Mouse (Mus musculus): ENCODE results near the gene Rad54l. TPM values are rescaled to one million over a fixed set of nuclear protein-coding genes. Genes with fewer than 3 reads are reported as not detected.

Rad54l gene
- polyA plus RNA-seq, 1 experiment from 2014 or later: 23.6 TPM

GRCm38 (mm10) chr4:116137421-116137996, 14.0 kb upstream of the Rad54l start:
- no peak; the same call in 1 of the 2 replicates for ATAC-seq (ENCODE audit: insufficient number of reproducible peaks, low FRiP score, low TSS enrichment, low read depth)
- 51% methylated on average over 13 of the region's 13 CpGs for WGBS
- no peak overlapping the region for H3K27ac ChIP-seq (replicated peaks)
- no peak overlapping the region for H3K4me2 ChIP-seq (replicated peaks)
- H3K4me1 ChIP-seq: no peaks in the 10 kb centered on the region
- H3K9me3 ChIP-seq (replicated peaks): no peaks in the 10 kb centered on the region
- H3K27me3 ChIP-seq: no peaks in the 10 kb centered on the region
- H3K36me3 ChIP-seq: 0 out of 2 replicates have a peak, but pooled peaks cover 3% of the 10 kb centered on the region
- H3K4me3 ChIP-seq (replicated peaks): no peak overlapping the region
- H3K9ac ChIP-seq: no peak overlapping the region

- H3K27ac ChIP-seq (replicated peaks): no peak overlapping the region
- no peak overlapping the region for H3K9ac ChIP-seq
- H3K4me1 ChIP-seq: no peaks in the 10 kb centered on the region
- H3K4me2 ChIP-seq (replicated peaks): no peak overlapping the region
- no peak for ATAC-seq (ENCODE audit: insufficient number of reproducible peaks, low FRiP score, low TSS enrichment, low read depth)
- H3K27me3 ChIP-seq: no peaks in the 10 kb centered on the region
- no peaks in the 10 kb centered on the region for H3K9me3 ChIP-seq (replicated peaks)
- no peak overlapping the region for H3K4me3 ChIP-seq (replicated peaks)
- 26% methylated on average over 2 of the region's 2 CpGs for WGBS
- 0 out of 2 replicates have a peak, but pooled peaks cover 3% of the 10 kb centered on the region for H3K36me3 ChIP-seq
These were observed 11.5 kb upstream of the Rad54l start for GRCm38 (mm10) chr4:116134990-116135389.

GRCm38 (mm10) chr4:116133126-116133525, 9.6 kb upstream of the Rad54l start:
- Histone ChIP-seq H3K4me1 (no peaks in the 10 kb centered on the region), H3K27ac (replicated peaks) (no peak overlapping the region), H3K9me3 (replicated peaks) (no peaks in the 10 kb centered on the region), H3K4me2 (replicated peaks) (no peak overlapping the region), H3K36me3 (0 out of 2 replicates have a peak, but pooled peaks cover 3% of the 10 kb centered on the region), H3K4me3 (replicated peaks) (no peak overlapping the region), H3K27me3 (no peaks in the 10 kb centered on the region), H3K9ac (no peak overlapping the region)
- 72% methylated on average over 4 of the region's 4 CpGs for WGBS
- ATAC-seq (ENCODE audit: insufficient number of reproducible peaks, low FRiP score, low TSS enrichment, low read depth): no peak

- Histone ChIP-seq H3K9ac (no peak overlapping the region), H3K4me1 (peaks cover 4% of the 10 kb centered on the region), H3K27ac (replicated peaks) (no peak overlapping the region), H3K4me2 (replicated peaks) (no peak overlapping the region), H3K27me3 (no peaks in the 10 kb centered on the region), H3K9me3 (replicated peaks) (no peaks in the 10 kb centered on the region), H3K4me3 (replicated peaks) (no peak overlapping the region), H3K36me3 (no peaks in the 10 kb centered on the region)
- WGBS: 77% methylated on average over 6 of the region's 6 CpGs
- no peak for ATAC-seq (ENCODE audit: insufficient number of reproducible peaks, low FRiP score, low TSS enrichment, low read depth)
These were observed 4.5 kb upstream of the Rad54l start for GRCm38 (mm10) chr4:116127956-116128355.

- no peaks in the 10 kb centered on the region for H3K27me3 ChIP-seq
- no peak overlapping the region for H3K27ac ChIP-seq (replicated peaks)
- no peaks in the 10 kb centered on the region for H3K36me3 ChIP-seq
- whole genome bisulfite sequencing: 88% methylated on average over 4 of the region's 4 CpGs
- no peak overlapping the region for H3K9ac ChIP-seq
- H3K4me3 ChIP-seq (replicated peaks): no peak overlapping the region
- H3K9me3 ChIP-seq (replicated peaks): no peaks in the 10 kb centered on the region
- ATAC-seq (ENCODE audit: insufficient number of reproducible peaks, low FRiP score, low TSS enrichment, low read depth): no peak
- peaks cover 10% of the 10 kb centered on the region for H3K4me1 ChIP-seq
- H3K4me2 ChIP-seq (replicated peaks): no peak overlapping the region
These were observed 2.4 kb upstream of the Rad54l start for GRCm38 (mm10) chr4:116125803-116126386.

- Histone ChIP-seq H3K9ac (peak overlapping the region; percentile 26; the same call in 1 of the 2 replicates), H3K9me3 (replicated peaks) (no peaks in the 10 kb centered on the region), H3K4me2 (replicated peaks) (peak overlapping the region; percentile 62), H3K4me3 (replicated peaks) (peak overlapping the region; percentile 59), H3K27ac (replicated peaks) (no peak overlapping the region), H3K27me3 (no peaks in the 10 kb centered on the region), H3K36me3 (no peaks in the 10 kb centered on the region; the same call in 1 of the 2 replicates), H3K4me1 (peaks cover 10% of the 10 kb centered on the region)
- ATAC-seq (ENCODE audit: insufficient number of reproducible peaks, low FRiP score, low TSS enrichment, low read depth): no peak
- WGBS: 0% methylated on average over 1 of the region's 1 CpGs
These were observed 728 bp downstream of the Rad54l start for GRCm38 (mm10) chr4:116122762-116123161.

- Histone ChIP-seq H3K27me3 (no peaks in the 10 kb centered on the region), H3K36me3 (peaks cover 13% of the 10 kb centered on the region)
- WGBS: 81% methylated on average over 2 of the region's 2 CpGs
These were observed 12.0 kb downstream of the Rad54l start for GRCm38 (mm10) chr4:116111486-116111885.

GRCm38 (mm10) chr4:116110695-116111094, 12.8 kb downstream of the Rad54l start:
- H3K27ac ChIP-seq (replicated peaks): no peak overlapping the region
- H3K4me3 ChIP-seq (replicated peaks): no peak overlapping the region
- no peaks in the 10 kb centered on the region for H3K27me3 ChIP-seq
- H3K4me2 ChIP-seq (replicated peaks): no peak overlapping the region
- no peaks in the 10 kb centered on the region for H3K9me3 ChIP-seq (replicated peaks)
- no peak overlapping the region for H3K9ac ChIP-seq
- H3K4me1 ChIP-seq: no peaks in the 10 kb centered on the region
- 97% methylated on average over 6 of the region's 6 CpGs for WGBS
- H3K36me3 ChIP-seq: peaks cover 15% of the 10 kb centered on the region
- no peak for ATAC-seq (ENCODE audit: insufficient number of reproducible peaks, low FRiP score, low TSS enrichment, low read depth)

More at GRCm38 (mm10) chr4:116111486-116111885, 12.0 kb downstream of the Rad54l start:
- no peaks in the 10 kb centered on the region for H3K9me3 ChIP-seq (replicated peaks)
- no peak overlapping the region for H3K27ac ChIP-seq (replicated peaks)
- H3K4me1 ChIP-seq: no peaks in the 10 kb centered on the region
- no peak overlapping the region for H3K9ac ChIP-seq
- H3K4me3 ChIP-seq (replicated peaks): no peak overlapping the region
- no peak for ATAC-seq (ENCODE audit: insufficient number of reproducible peaks, low FRiP score, low TSS enrichment, low read depth)
- H3K4me2 ChIP-seq (replicated peaks): no peak overlapping the region

GRCm38 (mm10) chr4:116105278-116105677, 18.2 kb downstream of the Rad54l start:
- Histone ChIP-seq H3K4me3 (replicated peaks) (no peak overlapping the region), H3K27me3 (no peaks in the 10 kb centered on the region), H3K9me3 (replicated peaks) (no peaks in the 10 kb centered on the region), H3K9ac (no peak overlapping the region), H3K4me2 (replicated peaks) (no peak overlapping the region), H3K4me1 (no peaks in the 10 kb centered on the region), H3K27ac (replicated peaks) (no peak overlapping the region), H3K36me3 (peaks cover 28% of the 10 kb centered on the region)
- no peak for ATAC-seq (ENCODE audit: insufficient number of reproducible peaks, low FRiP score, low TSS enrichment, low read depth)
- WGBS: 90% methylated on average over 5 of the region's 5 CpGs

- Histone ChIP-seq H3K4me1 (no peaks in the 10 kb centered on the region), H3K27me3 (no peaks in the 10 kb centered on the region), H3K4me2 (replicated peaks) (no peak overlapping the region), H3K4me3 (replicated peaks) (no peak overlapping the region), H3K27ac (replicated peaks) (no peak overlapping the region), H3K9ac (no peak overlapping the region), H3K9me3 (replicated peaks) (no peaks in the 10 kb centered on the region), H3K36me3 (peaks cover 58% of the 10 kb centered on the region)
- WGBS: 85% methylated on average over 7 of the region's 7 CpGs
- no peak for ATAC-seq (ENCODE audit: insufficient number of reproducible peaks, low FRiP score, low TSS enrichment, low read depth)
These were observed 22.5 kb downstream of the Rad54l start for GRCm38 (mm10) chr4:116100959-116101358.

GRCm38 (mm10) chr4:116097211-116097610, 26.3 kb downstream of the Rad54l start:
- Histone ChIP-seq H3K9ac (no peak overlapping the region), H3K9me3 (replicated peaks) (no peaks in the 10 kb centered on the region), H3K4me1 (no peaks in the 10 kb centered on the region), H3K27me3 (no peaks in the 10 kb centered on the region), H3K27ac (replicated peaks) (no peak overlapping the region), H3K36me3 (peaks cover 78% of the 10 kb centered on the region), H3K4me3 (replicated peaks) (no peak overlapping the region), H3K4me2 (replicated peaks) (no peak overlapping the region)
- no peak for ATAC-seq (ENCODE audit: insufficient number of reproducible peaks, low FRiP score, low TSS enrichment, low read depth)
- WGBS: 85% methylated on average over 8 of the region's 8 CpGs

GRCm38 (mm10) chr4:116096291-116096690, 27.2 kb downstream of the Rad54l start:
- H3K9me3 ChIP-seq (replicated peaks): no peaks in the 10 kb centered on the region
- peaks cover 83% of the 10 kb centered on the region for H3K36me3 ChIP-seq
- 91% methylated on average over 10 of the region's 10 CpGs for WGBS
- no peak overlapping the region for H3K27ac ChIP-seq (replicated peaks)
- no peak overlapping the region for H3K4me2 ChIP-seq (replicated peaks)
- H3K4me3 ChIP-seq (replicated peaks): no peak overlapping the region
- no peaks in the 10 kb centered on the region for H3K27me3 ChIP-seq
- H3K4me1 ChIP-seq: no peaks in the 10 kb centered on the region
- no peak overlapping the region for H3K9ac ChIP-seq
- no peak for ATAC-seq (ENCODE audit: insufficient number of reproducible peaks, low FRiP score, low TSS enrichment, low read depth)
